Mouse (Mus musculus) adipocyte (in vitro differentiated cells): ENCODE measurements at regions not wholly inside any gene's neighbourhood (a gene's known extent, or its start where the extent isn't known, plus 50 kb on each side); places are given as distances from the start of the nearest gene placed in this dataset.
"Not testable (repeated sequence)": the region's sequence is repeated elsewhere in the genome, so short reads cannot be mapped to it uniquely, and the experiment has no call there.

Source experiments
- DNase-seq: peaks from one replicate; pipeline ENCODE4 v3.0.0-alpha.2; 2016; ENCODE audit warnings: low spot score

- DNase-seq: peak; percentile 84
Measured at GRCm38 (mm10) chr9:116426269-116426999, 251.3 kb upstream of the Tgfbr2 start.

- DNase-seq: not testable (repeated sequence)
Measured at GRCm38 (mm10) chr9:116425400-116425799, 250.2 kb upstream of the Tgfbr2 start.

GRCm38 (mm10) chr9:116415021-116415420 is 239.9 kb upstream of the Tgfbr2 start:
- no peak for DNase-seq

- DNase-seq: no peak
Measured at GRCm38 (mm10) chr9:116411067-116411466, 235.9 kb upstream of the Tgfbr2 start.

DNA sequence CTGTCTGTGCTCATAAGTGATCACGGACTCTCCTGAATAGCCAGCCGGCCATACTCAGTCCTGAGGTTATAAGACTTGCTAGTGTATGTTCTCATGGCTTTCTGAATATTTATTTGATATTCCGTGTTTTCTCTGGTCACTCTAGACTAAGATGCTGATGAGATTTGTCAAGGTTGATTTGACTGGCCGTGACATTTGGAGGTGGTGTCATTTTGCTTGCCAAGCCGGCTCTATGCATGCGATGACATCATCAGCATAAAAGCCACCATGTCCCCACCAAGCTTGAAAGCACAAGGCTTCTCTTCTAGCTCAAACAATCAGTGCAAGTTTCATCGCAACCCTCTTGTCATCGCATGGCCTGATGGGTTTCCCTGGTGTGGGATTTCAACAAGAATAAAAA is 235.3 kb upstream of the Tgfbr2 start:
- DNase-seq: no peak

DNA sequence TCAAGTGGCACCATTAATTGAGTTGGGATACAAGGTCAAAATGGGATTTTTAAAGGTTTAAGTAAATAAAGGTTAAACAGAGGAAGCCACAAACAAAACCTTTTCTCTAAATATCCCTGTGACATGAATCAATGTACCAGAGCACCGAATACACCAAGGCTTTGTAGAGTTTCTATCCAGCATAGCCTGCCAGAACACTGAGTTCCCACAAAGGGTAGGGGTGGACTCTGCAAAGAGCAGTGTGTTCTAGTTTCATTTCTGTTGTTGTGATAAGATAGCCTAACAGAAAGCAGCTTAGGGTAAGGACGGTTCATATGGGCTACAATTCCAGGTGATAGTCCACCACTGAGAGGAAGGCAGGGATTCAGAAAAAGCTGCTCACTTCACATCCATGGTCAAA is 233.0 kb upstream of the Tgfbr2 start:
- DNase-seq: peak; percentile 8

DNA sequence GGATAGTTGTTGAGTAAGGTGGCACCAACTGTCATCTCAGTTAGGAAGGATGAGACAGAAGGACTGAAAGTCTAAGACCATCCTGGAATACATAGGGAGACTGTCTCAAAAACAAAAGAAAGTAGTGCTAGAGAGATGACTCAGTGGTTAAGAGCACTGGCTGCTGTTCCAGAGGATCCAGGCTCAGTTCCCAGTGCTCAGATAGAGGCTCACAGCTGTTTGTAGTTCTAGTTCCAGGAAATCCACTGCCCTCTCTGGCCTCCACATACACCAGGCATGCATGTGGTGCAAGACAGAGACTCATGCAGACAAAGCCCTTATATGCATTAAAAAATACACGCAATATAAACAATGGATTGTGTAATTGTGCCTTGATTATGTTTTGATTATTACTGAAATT is 229.9 kb upstream of the Tgfbr2 start:
- no peak for DNase-seq

GRCm38 (mm10) chr9:116401821-116402220 is 226.7 kb upstream of the Tgfbr2 start:
- no peak for DNase-seq

- no peak for DNase-seq
Measured at GRCm38 (mm10) chr9:116400270-116400669, 225.1 kb upstream of the Tgfbr2 start.

DNA sequence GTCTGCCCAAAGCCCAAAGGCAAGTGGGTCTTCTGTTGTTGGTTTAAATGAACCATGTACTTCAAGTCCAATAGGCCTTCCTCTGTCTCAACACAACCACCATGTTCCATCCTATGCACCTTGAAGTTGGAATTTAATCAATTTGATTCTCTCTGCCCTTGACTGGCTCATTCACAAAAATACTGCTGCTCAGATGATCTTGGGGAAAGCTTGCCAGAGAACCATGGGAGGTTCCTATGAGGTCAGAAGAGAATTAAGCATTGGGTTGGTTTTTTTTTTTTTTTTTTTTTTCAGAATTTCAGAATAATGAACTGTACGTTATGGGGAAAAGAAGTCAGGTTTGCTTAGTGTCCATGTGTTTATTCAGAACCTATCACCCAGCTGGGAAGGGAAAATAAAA is 224.1 kb upstream of the Tgfbr2 start:
- DNase-seq: no peak

GRCm38 (mm10) chr9:116392258-116392657 is 217.1 kb upstream of the Tgfbr2 start:
- no peak for DNase-seq

DNA sequence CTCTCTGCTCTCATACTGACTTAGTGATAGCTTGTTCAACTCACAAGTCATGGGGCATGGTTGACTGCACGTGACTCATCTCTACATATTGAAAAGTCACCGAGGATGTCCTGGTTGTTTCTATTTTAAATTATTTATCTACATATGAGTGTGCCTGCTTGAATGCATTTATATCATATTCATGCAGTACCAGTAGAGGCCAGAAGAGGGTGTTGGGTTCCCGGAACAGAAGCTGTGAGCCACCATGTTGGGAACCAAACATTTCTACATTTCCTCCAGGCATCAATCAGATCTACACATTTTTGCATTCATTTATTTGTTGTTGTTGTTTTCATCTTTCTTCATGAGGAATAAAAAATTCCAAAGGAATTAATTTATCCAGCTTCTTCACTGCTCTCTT is 214.6 kb upstream of the Tgfbr2 start:
- DNase-seq: no peak

DNA sequence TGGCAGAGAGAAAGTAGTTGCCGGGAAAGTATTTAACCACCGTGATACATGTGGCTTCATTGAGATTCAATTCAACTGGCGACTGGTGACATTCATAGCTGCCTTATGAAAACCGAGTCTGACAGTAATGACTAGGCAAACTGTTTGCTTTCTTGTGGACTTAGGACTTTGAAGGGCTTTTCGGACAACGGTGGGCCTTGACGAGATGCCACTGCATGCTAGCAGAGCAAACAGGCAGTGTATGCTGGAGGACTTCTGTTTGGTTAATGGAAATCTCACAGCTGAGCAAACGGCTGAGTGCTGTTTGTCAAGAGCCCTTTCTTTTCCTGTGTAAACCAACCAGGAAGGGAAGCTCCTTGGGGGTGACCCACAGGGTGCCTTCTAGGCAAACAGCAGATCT is 213.7 kb upstream of the Tgfbr2 start:
- DNase-seq: no peak

- no peak for DNase-seq
Measured at GRCm38 (mm10) chr9:116388025-116388424, 212.9 kb upstream of the Tgfbr2 start.

- peak; percentile 89 for DNase-seq
Measured at GRCm38 (mm10) chr9:116384176-116385076, 209.3 kb upstream of the Tgfbr2 start.

- peak; percentile 14 for DNase-seq
Measured at GRCm38 (mm10) chr9:116383411-116384101, 208.4 kb upstream of the Tgfbr2 start.

DNA sequence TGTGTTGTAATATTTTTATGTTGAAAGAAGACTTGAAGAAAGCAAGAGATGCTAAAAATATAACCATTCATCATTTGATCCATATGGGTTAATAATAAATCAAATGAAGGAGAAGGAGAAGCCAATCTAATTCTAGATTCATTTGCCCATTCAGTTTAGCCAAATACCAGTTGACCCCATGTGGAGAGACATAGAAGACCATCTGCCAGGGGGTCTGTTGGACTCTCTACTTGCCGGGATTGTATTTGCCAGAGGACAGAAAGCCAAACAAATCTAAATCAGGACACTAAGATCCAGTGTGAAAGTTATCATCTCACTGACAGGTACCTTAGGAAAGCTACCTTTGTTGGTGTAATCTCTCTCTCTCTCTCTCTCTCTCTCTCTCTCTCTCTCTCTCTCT is 202.5 kb upstream of the Tgfbr2 start:
- DNase-seq: no peak

GRCm38 (mm10) chr9:116375658-116376357 is 200.6 kb upstream of the Tgfbr2 start:
- DNase-seq: peak; percentile 89

DNA sequence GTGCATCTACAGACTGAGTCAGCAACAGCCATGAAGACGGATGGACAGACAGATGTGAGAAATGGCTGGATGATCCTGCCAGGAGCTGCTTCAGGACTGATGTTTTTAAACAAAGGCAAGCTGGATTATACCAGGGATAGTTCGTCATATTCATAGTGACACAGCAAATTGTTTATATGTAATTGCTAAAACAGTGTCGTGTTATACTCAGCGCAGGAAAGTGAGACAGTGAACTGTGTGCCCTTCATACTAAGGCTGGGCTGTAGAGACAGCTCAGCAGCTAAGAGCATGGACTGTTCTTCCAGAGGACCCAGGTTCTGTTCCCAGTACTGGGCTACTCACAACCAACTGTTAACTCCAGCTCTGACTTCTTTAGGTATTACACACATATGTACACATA is 199.2 kb upstream of the Tgfbr2 start:
- no peak for DNase-seq

GRCm38 (mm10) chr9:116373396-116373795 is 198.2 kb upstream of the Tgfbr2 start:
- no peak for DNase-seq

- DNase-seq: no peak
Measured at GRCm38 (mm10) chr9:116369059-116369718, 194.0 kb upstream of the Tgfbr2 start.
